Mouse (Mus musculus) E14TG2a.4 (cell line): ENCODE measurements at regions not wholly inside any gene's neighbourhood (a gene's known extent, or its start where the extent isn't known, plus 50 kb on each side); places are given as distances from the start of the nearest gene placed in this dataset.

Source experiments
- CTCF ChIP-seq: conservative IDR thresholded peaks from 2 replicates; pipeline ENCODE4 v1.5.1; 2014; ENCODE audit warnings: low read length
- NANOG ChIP-seq: IDR thresholded peaks from 2 replicates; pipeline ENCODE4 v1.6.1; 2014; ENCODE audit warnings: borderline replicate concordance, low read length, mixed read lengths
- POU5F1 ChIP-seq: IDR thresholded peaks from 2 replicates; pipeline ENCODE4 v1.6.1; 2014; ENCODE audit warnings: low read length, borderline replicate concordance

DNA sequence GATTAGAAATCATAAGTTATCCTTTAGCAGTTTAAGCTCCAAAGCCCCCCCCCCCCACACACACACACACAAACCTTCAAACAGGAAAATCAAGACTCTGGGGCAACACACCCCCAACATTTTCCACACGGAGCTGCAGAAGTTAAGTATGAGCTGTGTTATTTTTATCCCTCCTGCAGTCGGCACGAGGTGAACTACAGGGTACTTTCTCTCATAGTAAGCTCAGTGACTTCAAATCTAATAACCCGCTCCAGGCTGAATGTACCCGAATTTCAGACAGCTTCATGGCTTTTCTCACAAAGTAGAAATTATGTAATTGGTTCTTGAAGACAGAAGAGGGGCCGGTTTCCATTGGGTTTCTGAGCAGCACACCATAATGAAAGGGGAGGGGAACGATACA lies 591.2 kb upstream of the Tmem132c start:
- no peak for TF ChIP-seq CTCF
- TF ChIP-seq POU5F1, result no peak
- TF ChIP-seq NANOG, result no peak
